Mouse (Mus musculus) cerebellum, postnatal 4 days (tissue): ENCODE data around the gene Naga.
"Not testable (repeated sequence)": the region's sequence is repeated elsewhere in the genome, so short reads cannot be mapped to it uniquely, and the experiment has no call there.

ENCODE experiments used
- DNase-seq, 2 experiments: peaks; one replicate each; pipeline ENCODE4 v3.0.0; 2022; ENCODE audit warnings: low spot score in 2 of 2, mixed read lengths in 1 of 2

The Naga gene

GRCm38 (mm10) chr15:82338593-82339112 lies at the start of gene Naga, which contains the start of the genes Pheta2 and Smdt1:
Naga (minus strand) TSS chr15:82338925.
Pheta2 (plus strand) TSS chr15:82338942.
Smdt1 (plus strand) TSS chr15:82338959.
- DNase-seq: peak; percentile 85 to 95

DNA sequence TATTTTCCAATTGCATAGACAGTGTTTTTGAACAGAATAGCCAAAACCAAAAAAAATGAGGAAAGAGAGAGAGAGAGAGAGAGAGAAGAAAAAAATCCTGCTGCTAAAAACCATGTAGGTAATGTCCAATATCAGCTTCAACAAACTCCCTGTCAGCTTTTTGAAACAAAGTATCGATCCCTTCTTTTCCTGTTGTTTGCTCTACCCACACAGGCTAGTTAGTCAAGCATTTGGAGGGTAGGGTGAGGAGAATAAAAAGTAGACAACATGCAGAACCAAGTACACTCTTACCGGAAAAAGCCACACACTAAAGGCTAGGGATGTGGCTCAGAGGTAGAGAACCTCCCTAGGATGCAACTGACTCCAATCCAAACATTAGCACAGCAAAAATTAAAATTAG lies 47.0 kb upstream of the Naga start:
- no peak for DNase-seq

- DNase-seq: no peak
Measured at GRCm38 (mm10) chr15:82382441-82382840, 43.7 kb upstream of the Naga start.

- DNase-seq: no peak
Measured at GRCm38 (mm10) chr15:82380714-82381062, 42.0 kb upstream of the Naga start.

GRCm38 (mm10) chr15:82379871-82380713 lies 41.4 kb upstream of the Naga start, which contains the start of gene Cyp2d22:
Cyp2d22 (minus strand) TSS chr15:82380260.
- no peak for DNase-seq

DNA sequence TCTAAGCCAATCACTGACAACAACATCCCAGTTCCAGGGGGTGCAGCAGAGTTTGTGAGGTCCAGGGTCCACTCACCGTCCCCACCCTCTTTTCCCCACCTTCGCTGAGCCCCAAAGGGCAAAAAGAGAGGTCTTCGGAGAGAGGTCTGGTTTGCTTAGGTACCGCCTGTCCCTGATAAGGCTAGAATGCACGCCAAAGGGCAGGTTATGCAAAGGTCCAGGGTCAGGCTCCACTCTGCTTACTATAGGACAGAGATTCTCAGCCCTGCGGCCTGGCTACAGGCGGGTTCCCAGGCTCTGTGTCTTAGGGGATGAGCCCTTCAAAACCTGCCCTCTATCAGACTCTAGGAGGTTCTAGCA lies 40.8 kb upstream of the Naga start:
- no peak for DNase-seq

- DNase-seq: no peak
Measured at GRCm38 (mm10) chr15:82378261-82379180, 39.8 kb upstream of the Naga start.

- DNase-seq: no peak
Measured at GRCm38 (mm10) chr15:82377701-82378100, 39.0 kb upstream of the Naga start.

DNA sequence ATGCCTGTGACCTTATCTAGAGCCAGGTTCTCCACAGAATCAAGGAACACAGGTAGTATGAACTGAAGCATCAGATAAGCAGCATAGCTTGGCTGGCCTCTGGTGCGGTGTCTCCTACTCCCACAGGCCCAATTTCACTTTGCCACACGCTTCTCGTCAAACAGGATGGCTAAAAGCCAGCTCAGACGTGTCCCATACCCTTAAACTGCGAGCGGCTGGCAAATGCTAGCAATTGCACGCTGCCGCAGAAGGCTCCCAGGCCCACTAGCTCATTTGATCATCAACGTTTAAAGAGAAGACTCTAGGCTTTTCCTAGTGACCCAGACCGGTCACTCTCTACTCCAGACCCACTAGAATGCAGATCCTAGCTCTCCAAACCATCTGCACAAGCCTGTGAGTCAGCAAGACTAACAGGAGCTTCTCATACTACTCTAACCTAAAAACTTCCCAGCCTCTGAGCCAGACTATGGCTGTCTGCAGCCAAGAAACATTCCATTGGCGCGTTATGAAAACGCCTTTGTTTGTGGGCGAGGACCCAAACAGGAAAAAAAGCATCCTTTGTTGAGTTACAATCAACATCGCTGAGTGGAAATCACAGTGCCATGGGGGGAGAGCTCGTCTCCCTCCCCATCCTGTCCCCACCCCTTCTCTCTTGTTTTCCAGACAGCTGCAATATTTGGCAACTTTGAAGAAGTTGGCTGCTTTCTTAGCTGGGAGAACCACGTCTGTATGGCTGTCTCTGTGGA lies 37.8 kb upstream of the Naga start:
- DNase-seq: no peak

DNA sequence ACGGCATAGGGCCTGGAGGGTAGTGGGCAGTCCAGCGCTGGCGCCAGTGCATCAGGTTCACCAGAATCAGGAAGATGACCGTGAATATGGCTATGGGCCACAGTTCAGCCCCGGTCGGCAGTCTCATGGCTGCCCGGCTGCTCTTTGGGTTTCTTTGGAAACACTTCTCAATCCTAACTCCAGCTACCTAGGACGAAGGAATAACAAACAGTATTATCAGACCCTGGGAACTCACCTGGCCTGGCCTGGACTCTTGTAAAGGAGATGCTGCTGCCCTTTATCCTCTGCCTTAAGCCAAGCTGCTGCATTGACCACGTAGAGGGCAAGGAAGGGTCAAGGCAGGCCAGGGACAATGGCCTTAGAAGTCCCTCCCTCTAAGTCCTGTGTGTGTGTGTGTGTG lies 37.1 kb upstream of the Naga start:
- no peak for DNase-seq

DNA sequence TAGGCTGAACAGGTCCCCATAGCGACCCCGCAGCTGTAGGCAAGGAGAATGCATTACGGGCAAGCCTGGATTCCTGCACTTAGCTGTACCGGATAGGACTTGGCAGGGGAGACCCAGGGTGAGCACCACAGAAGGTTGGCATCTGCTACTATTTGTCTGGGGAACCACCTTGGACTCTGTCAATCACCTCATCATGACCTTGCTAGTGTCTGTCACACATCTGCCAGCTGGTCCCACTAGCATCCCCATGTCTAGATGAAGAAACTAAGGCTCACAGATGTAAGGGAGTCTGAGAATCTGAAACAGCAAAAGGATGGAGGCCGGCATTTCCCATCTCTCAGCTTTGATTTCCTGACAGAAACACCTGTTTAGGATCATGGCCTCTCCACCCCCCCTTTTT lies 35.7 kb upstream of the Naga start:
- DNase-seq: no peak

DNA sequence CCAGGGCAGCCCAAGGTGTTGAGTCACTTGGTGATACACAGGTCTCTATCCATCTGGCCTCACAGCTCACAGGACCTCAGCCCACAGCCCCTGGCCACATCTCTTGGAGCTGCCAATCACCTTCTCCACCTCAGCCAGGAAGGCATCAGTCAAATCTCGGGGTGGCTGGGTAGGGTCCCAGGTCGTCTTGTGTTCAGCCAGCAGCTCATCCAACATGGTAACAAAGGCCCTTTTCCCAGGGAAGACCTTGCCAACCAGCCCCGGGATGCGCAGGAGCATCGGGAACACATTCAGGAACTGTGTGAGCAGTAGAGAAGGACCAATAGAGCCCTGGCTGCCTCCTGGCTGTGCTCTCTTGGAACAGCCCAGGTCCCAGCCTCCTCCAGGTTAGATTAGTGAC lies 34.3 kb upstream of the Naga start:
- no peak for DNase-seq

GRCm38 (mm10) chr15:82372446-82372845 lies 33.7 kb upstream of the Naga start:
- no peak for DNase-seq

- no peak for DNase-seq
Measured at GRCm38 (mm10) chr15:82368851-82369250, 30.1 kb upstream of the Naga start.

DNA sequence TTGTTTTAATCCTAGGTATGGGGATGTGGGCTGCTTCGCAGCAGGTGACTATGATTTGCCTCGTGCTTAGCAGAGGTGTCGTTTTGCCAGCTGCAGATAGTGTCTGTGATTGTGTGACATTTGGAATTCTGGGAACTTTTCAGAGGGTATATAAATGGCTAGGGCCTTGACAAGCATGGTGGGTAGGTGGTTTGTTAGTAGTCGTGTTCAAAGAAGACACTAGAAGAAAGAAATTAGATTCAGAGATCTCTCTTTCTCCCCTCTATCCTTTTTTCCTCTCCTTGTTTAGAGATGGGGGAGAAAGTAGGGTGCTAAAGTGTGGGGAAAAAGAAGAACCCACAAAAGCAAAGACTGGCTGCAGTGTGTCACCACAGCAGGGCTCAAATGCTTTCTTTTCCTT lies 29.4 kb upstream of the Naga start:
- DNase-seq: no peak

GRCm38 (mm10) chr15:82364561-82364960 lies 25.8 kb upstream of the Naga start:
- not testable (repeated sequence) for DNase-seq

GRCm38 (mm10) chr15:82363801-82364200 lies 25.1 kb upstream of the Naga start:
- DNase-seq: not testable (repeated sequence)

DNA sequence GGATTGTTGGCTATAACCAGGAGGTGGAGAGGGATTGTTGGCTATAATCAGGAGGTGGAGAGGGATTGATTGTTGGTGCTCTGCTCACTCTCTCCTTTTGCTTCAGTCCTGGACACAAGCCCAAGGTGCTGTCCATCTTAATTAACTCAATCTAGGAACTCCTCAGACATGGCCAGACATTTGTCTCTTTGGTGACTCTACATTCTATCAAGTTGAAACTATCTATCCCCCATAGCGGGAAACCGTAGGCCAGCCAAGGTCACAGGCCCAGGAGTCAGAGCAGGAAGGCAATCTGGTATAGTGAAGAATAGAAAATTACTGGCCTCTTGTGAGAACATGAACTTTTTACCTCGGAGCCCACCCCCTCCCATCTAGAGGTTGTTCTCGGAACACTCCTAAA lies 23.5 kb upstream of the Naga start:
- no peak for DNase-seq

GRCm38 (mm10) chr15:82361459-82362018 lies 22.8 kb upstream of the Naga start:
- DNase-seq: no peak

DNA sequence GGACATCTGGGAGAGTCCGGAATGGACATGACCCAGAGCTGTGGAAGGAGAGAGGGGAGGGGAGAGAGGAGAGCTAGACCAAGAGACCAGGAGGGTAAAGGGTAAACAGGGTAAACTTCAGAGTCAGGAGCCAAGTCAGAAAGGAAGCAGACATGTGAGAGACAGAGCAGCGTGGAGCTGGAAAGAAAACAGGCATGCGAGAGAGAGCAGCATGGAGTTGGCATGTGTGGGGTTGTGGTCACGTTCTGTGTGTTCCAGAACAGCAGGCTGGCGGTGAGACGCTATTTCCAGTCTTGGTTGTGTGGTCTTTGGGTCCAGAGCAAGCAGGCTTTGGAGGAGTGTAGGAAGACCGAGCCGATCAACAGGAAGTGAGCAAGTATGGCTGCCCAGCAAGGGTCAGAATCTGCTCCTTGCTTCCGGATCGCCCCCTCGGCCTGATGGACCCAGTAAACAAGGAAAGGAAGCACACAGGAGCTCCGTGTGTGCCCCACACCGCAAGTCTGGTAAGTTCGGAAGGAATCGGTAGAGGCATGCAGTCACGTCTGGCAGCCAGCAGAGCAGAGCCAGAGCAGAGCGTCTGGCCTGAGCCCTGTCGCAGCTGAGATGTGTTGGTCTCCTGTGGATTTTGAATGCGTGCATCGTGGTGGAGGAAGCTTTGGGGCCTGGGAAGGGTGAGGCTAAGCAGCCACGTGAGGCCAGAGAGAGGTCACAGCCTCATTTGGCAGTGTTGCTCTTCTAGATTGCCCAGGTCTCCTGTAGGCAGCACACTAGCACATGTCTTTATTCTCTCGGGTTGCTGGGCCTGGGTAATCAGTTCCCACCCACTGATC lies 19.9 kb upstream of the Naga start:
- DNase-seq: no peak
